ENCODE assay signal across 12 mouse cellular contexts in the genomic region with DNA sequence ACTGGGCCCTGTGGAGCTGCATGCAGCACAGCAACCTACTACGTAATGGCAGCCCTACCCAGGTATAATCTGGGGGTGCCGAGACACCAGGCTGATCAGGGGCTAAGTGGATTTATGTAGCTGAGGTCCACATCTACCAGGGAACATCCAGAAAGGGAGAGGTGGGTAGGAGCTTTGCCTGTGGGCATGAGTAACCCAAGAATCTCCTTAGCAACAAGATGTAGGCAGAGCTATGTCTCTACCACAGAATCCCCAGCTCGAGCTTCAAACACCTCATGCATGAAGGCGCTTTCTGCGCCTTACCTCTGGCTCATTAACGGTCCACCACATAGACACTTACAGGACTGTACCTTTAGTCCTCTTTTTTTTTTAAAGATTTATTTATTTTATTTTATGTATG. TPM values are rescaled to one million over a fixed set of nuclear protein-coding genes. Genes with fewer than 3 reads are reported as not detected.
DNase-seq lines count a peak whose midpoint lies in the region; ATAC-seq and TF ChIP-seq lines count a peak whose summit lies in the region.
"Had no signal": no experiment of that assay in that cellular context is flagged by ENCODE, and none has a peak within 500 bp of the region (broad histone marks: within the 10 kb centered on the region; RNA-seq: fewer than 3 reads in every experiment).

No protein-coding gene starts in this region.

- 87% methylated on average over 6 of the region's 6 CpGs for WGBS in heart, embryonic 14.5 days
- WGBS in midbrain, embryonic 10.5 days: 82% methylated on average over 6 of the region's 6 CpGs
- WGBS in midbrain, embryonic 13.5 days: 85% methylated on average over 6 of the region's 6 CpGs
- WGBS in hindbrain, embryonic 15.5 days: 85% methylated on average over 6 of the region's 6 CpGs
- WGBS in stomach, embryonic 14.5 days: 79% methylated on average over 6 of the region's 6 CpGs
- 93% methylated on average over 6 of the region's 6 CpGs for WGBS in thymus, adult 2 months

- no peaks in the 10 kb centered on the region for H3K27me3 ChIP-seq in heart, embryonic 14.5 days (ENCODE audit: control insufficient read depth, insufficient read depth, low read length)
- no peaks in the 10 kb centered on the region for H3K27me3 ChIP-seq in midbrain, embryonic 10.5 days (ENCODE audit: low read depth, poor library complexity, severe bottlenecking)
- H3K27me3 ChIP-seq in midbrain, embryonic 13.5 days: no peaks in the 10 kb centered on the region
- H3K27me3 ChIP-seq in hindbrain, embryonic 15.5 days: no peaks in the 10 kb centered on the region
- no peaks in the 10 kb centered on the region for H3K27me3 ChIP-seq in stomach, embryonic 14.5 days (ENCODE audit: control insufficient read depth, insufficient read depth, low read length)
- no peaks in the 10 kb centered on the region for H3K27me3 ChIP-seq in thymus, adult 2 months (ENCODE audit: control insufficient read depth, insufficient read depth, low read length)
- H3K27me3 ChIP-seq: forebrain, embryonic 13.5 days had no signal

- no peak overlapping the region for H3K4me3 ChIP-seq in heart, embryonic 14.5 days (ENCODE audit: control insufficient read depth in 1 of 2, insufficient read depth in 1 of 2, low read depth in 1 of 2, low read length in 2 of 2)
- no peak overlapping the region for H3K4me3 ChIP-seq in midbrain, embryonic 10.5 days
- no peak overlapping the region for H3K4me3 ChIP-seq in midbrain, embryonic 13.5 days (replicated peaks)
- no peak overlapping the region for H3K4me3 ChIP-seq in hindbrain, embryonic 15.5 days
- no peak overlapping the region for H3K4me3 ChIP-seq in stomach, embryonic 14.5 days (ENCODE audit: low read depth, low read length)
- H3K4me3 ChIP-seq in thymus, adult 2 months (ENCODE audit: control insufficient read depth, insufficient read depth, low read length): no peak overlapping the region
- H3K4me3 ChIP-seq: forebrain, embryonic 13.5 days had no signal

- peaks cover 15 to 26% of the 10 kb centered on the region in 2 experiments for H3K4me1 ChIP-seq in heart, embryonic 14.5 days (ENCODE audit: control insufficient read depth in 2 of 2, insufficient read depth in 2 of 2, low read length in 2 of 2)
- H3K4me1 ChIP-seq in midbrain, embryonic 10.5 days: peaks cover 17% of the 10 kb centered on the region
- H3K4me1 ChIP-seq in midbrain, embryonic 13.5 days (replicated peaks): peaks cover 18% of the 10 kb centered on the region
- H3K4me1 ChIP-seq in hindbrain, embryonic 15.5 days (replicated peaks): 0 out of 2 replicates have a peak, but pooled peaks cover 10% of the 10 kb centered on the region
- 0 out of 2 replicates have a peak, but pooled peaks cover 8% of the 10 kb centered on the region for H3K4me1 ChIP-seq in stomach, embryonic 14.5 days (ENCODE audit: control insufficient read depth, insufficient read depth, low read length)
- no peaks in the 10 kb centered on the region for H3K4me1 ChIP-seq in thymus, adult 2 months (replicated peaks; ENCODE audit: control insufficient read depth, insufficient read depth, low read length)

- peaks cover 31% of the 10 kb centered on the region for H3K36me3 ChIP-seq in heart, embryonic 14.5 days (ENCODE audit: control insufficient read depth, insufficient read depth, low read length)
- peaks cover 34% of the 10 kb centered on the region for H3K36me3 ChIP-seq in midbrain, embryonic 10.5 days
- peaks cover 16% of the 10 kb centered on the region for H3K36me3 ChIP-seq in midbrain, embryonic 13.5 days
- no peaks in the 10 kb centered on the region for H3K36me3 ChIP-seq in hindbrain, embryonic 15.5 days
- peaks cover 7% of the 10 kb centered on the region; the same call in 1 of the 2 replicates for H3K36me3 ChIP-seq in stomach, embryonic 14.5 days (ENCODE audit: control insufficient read depth, insufficient read depth, low read length)
- H3K36me3 ChIP-seq in thymus, adult 2 months (ENCODE audit: control insufficient read depth, insufficient read depth, low read length): no peaks in the 10 kb centered on the region

- TF ChIP-seq CTCF in thymus, adult 2 months (IDR thresholded peaks at IDR 0.05; ENCODE audit: borderline replicate concordance, control insufficient read depth, extremely low read depth, insufficient read depth, low read length, poor library complexity): no peak

- H3K9me3 ChIP-seq in heart, embryonic 14.5 days (ENCODE audit: control insufficient read depth, low read length): no peaks in the 10 kb centered on the region
- H3K9me3 ChIP-seq in midbrain, embryonic 10.5 days (replicated peaks): no peaks in the 10 kb centered on the region
- H3K9me3 ChIP-seq in midbrain, embryonic 13.5 days: no peaks in the 10 kb centered on the region
- H3K9me3 ChIP-seq in hindbrain, embryonic 15.5 days: no peaks in the 10 kb centered on the region
- no peaks in the 10 kb centered on the region for H3K9me3 ChIP-seq in stomach, embryonic 14.5 days (ENCODE audit: control insufficient read depth, low read depth, low read length)
- H3K9me3 ChIP-seq: forebrain, embryonic 13.5 days had no signal

- TF ChIP-seq POLR2A in thymus, adult 2 months (IDR thresholded peaks at IDR 0.05; ENCODE audit: control insufficient read depth, extremely low read depth, insufficient read depth, low read length, poor library complexity): no peak

- no peak for DNase-seq in heart, postnatal 14 days
- DNase-seq in midbrain, embryonic 10.5 days (ENCODE audit: low spot score): no peak
- no peak for DNase-seq in thymus, adult 2 months
- no peak for DNase-seq in cerebellum, postnatal 4 days (ENCODE audit: low spot score in 2 of 2)
- DNase-seq: cerebellum, postnatal 25 days; lung, adult 2 months had no signal

- intact Hi-C loops in heart, postnatal 14 days (cut with DNase I): no loop called here

- ATAC-seq in heart, embryonic 14.5 days (ENCODE audit: insufficient number of reproducible peaks, insufficient read depth, low FRiP score, low read depth): no peak
- no peak for ATAC-seq in midbrain, embryonic 13.5 days
- no peak for ATAC-seq in hindbrain, embryonic 15.5 days (ENCODE audit: low FRiP score, low read depth)
- no peak for ATAC-seq in stomach, embryonic 14.5 days (ENCODE audit: insufficient number of reproducible peaks, insufficient read depth, low FRiP score, low read depth)
- ATAC-seq: forebrain, embryonic 13.5 days had no signal

- H3K4me2 ChIP-seq in heart, embryonic 14.5 days (ENCODE audit: low read length): no peak overlapping the region
- no peak overlapping the region for H3K4me2 ChIP-seq in midbrain, embryonic 13.5 days (replicated peaks)
- no peak overlapping the region for H3K4me2 ChIP-seq in hindbrain, embryonic 15.5 days
- H3K4me2 ChIP-seq in stomach, embryonic 14.5 days (replicated peaks; ENCODE audit: low read depth, low read length): no peak overlapping the region
- H3K4me2 ChIP-seq: forebrain, embryonic 13.5 days had no signal

- H3K9ac ChIP-seq in heart, embryonic 14.5 days (ENCODE audit: low read length): peak overlapping the region; percentile 9
- H3K9ac ChIP-seq in midbrain, embryonic 13.5 days (replicated peaks): no peak overlapping the region
- H3K9ac ChIP-seq in hindbrain, embryonic 15.5 days: no peak overlapping the region
- no peak overlapping the region for H3K9ac ChIP-seq in stomach, embryonic 14.5 days (replicated peaks; ENCODE audit: low read depth, low read length)
- H3K9ac ChIP-seq: forebrain, embryonic 13.5 days had no signal

- H3K27ac ChIP-seq in heart, embryonic 14.5 days (replicated peaks in 1 of 2; ENCODE audit: control insufficient read depth in 1 of 2, insufficient read depth in 1 of 2, low read depth in 2 of 2, low read length in 2 of 2): peak overlapping the region; percentile 69 to 73; a peak in 3 of 4 replicates
- H3K27ac ChIP-seq in midbrain, embryonic 10.5 days (replicated peaks): peak overlapping the region; percentile 33; the same call in 1 of the 2 replicates
- H3K27ac ChIP-seq in midbrain, embryonic 13.5 days: no peak overlapping the region
- H3K27ac ChIP-seq in hindbrain, embryonic 15.5 days (replicated peaks): 0 out of 2 replicates have a peak overlapping the region, but pooled peaks have one; percentile 15
- H3K27ac ChIP-seq in stomach, embryonic 14.5 days (ENCODE audit: low read length): peak overlapping the region; percentile 66; the same call in 1 of the 2 replicates
- no peak overlapping the region for H3K27ac ChIP-seq in thymus, adult 2 months (ENCODE audit: control insufficient read depth, insufficient read depth, low read length)
- H3K27ac ChIP-seq: forebrain, embryonic 13.5 days; kidney, postnatal 0 days had no signal

RNA-seq across cellular contexts. Expression of gene Ptk7, which starts 34.0 kb away (rescaled TPM):
- polyA plus RNA-seq in heart, embryonic 14.5 days (2014; fragmentation: Nextera tagmentation; extraction: Ambion mirVana): 12.8 and 21.3 TPM in 2 replicates
- 1 to 10 TPM; 9.1 to 9.2 TPM for total RNA-seq in heart, postnatal 14 days (2021)
- 65.3 and 68.4 TPM in 2 replicates for polyA plus RNA-seq in midbrain, embryonic 10.5 days (2016; fragmentation: Nextera tagmentation; extraction: Ambion mirVana)
- 33.4 and 37.5 TPM in 2 replicates for polyA plus RNA-seq in midbrain, embryonic 13.5 days (2015; fragmentation: Nextera tagmentation; extraction: Ambion mirVana)
- polyA plus RNA-seq in hindbrain, embryonic 15.5 days (2015; fragmentation: Nextera tagmentation; extraction: Ambion mirVana): 32.8 and 34.1 TPM in 2 replicates
- 37.6 and 45.2 TPM in 2 replicates for polyA plus RNA-seq in stomach, embryonic 14.5 days (2014; fragmentation: Nextera tagmentation; extraction: Ambion mirVana)
- polyA plus RNA-seq in thymus, adult 2 months (2012; rRNA removed): 11.9 and 15.8 TPM in 2 replicates

RNA-seq across cellular contexts. Expression of gene Srf, which starts 39.4 kb away (rescaled TPM):
- polyA plus RNA-seq in heart, embryonic 14.5 days (2014; fragmentation: Nextera tagmentation; extraction: Ambion mirVana): 15.6 and 17.8 TPM in 2 replicates
- 100 to 1,000 TPM in 1 of 2 experiments, 10 to 100 TPM in 1; 93.0 to 109 TPM for total RNA-seq in heart, postnatal 14 days (2021)
- 5.0 and 6.5 TPM in 2 replicates for polyA plus RNA-seq in midbrain, embryonic 10.5 days (2016; fragmentation: Nextera tagmentation; extraction: Ambion mirVana)
- 4.1 and 6.0 TPM in 2 replicates for polyA plus RNA-seq in midbrain, embryonic 13.5 days (2015; fragmentation: Nextera tagmentation; extraction: Ambion mirVana)
- 2.7 and 4.5 TPM in 2 replicates for polyA plus RNA-seq in hindbrain, embryonic 15.5 days (2015; fragmentation: Nextera tagmentation; extraction: Ambion mirVana)
- 12.2 and 15.7 TPM in 2 replicates for polyA plus RNA-seq in stomach, embryonic 14.5 days (2014; fragmentation: Nextera tagmentation; extraction: Ambion mirVana)
- polyA plus RNA-seq in thymus, adult 2 months (2012; rRNA removed): 297 and 310 TPM in 2 replicates

RNA-seq across cellular contexts. Expression of gene Cul9, which starts 49.1 kb away (rescaled TPM):
- 4.6 and 5.1 TPM in 2 replicates for polyA plus RNA-seq in heart, embryonic 14.5 days (2014; fragmentation: Nextera tagmentation; extraction: Ambion mirVana)
- 10 to 100 TPM; 17.0 to 18.2 TPM for total RNA-seq in heart, postnatal 14 days (2021)
- 4.4 and 6.3 TPM in 2 replicates for polyA plus RNA-seq in midbrain, embryonic 10.5 days (2016; fragmentation: Nextera tagmentation; extraction: Ambion mirVana)
- 18.7 and 20.3 TPM in 2 replicates for polyA plus RNA-seq in midbrain, embryonic 13.5 days (2015; fragmentation: Nextera tagmentation; extraction: Ambion mirVana)
- polyA plus RNA-seq in hindbrain, embryonic 15.5 days (2015; fragmentation: Nextera tagmentation; extraction: Ambion mirVana): 21.0 and 26.5 TPM in 2 replicates
- 3.6 and 5.6 TPM in 2 replicates for polyA plus RNA-seq in stomach, embryonic 14.5 days (2014; fragmentation: Nextera tagmentation; extraction: Ambion mirVana)
- 21.8 and 22.0 TPM in 2 replicates for polyA plus RNA-seq in thymus, adult 2 months (2012; rRNA removed)

RNA-seq across cellular contexts. Expression of gene Klc4, which starts 50.5 kb away (rescaled TPM):
- polyA plus RNA-seq in heart, embryonic 14.5 days (2014; fragmentation: Nextera tagmentation; extraction: Ambion mirVana): 20.3 and 21.4 TPM in 2 replicates
- 10 to 100 TPM; 24.5 to 25.3 TPM for total RNA-seq in heart, postnatal 14 days (2021)
- 33.0 and 40.3 TPM in 2 replicates for polyA plus RNA-seq in midbrain, embryonic 10.5 days (2016; fragmentation: Nextera tagmentation; extraction: Ambion mirVana)
- 49.1 and 54.1 TPM in 2 replicates for polyA plus RNA-seq in midbrain, embryonic 13.5 days (2015; fragmentation: Nextera tagmentation; extraction: Ambion mirVana)
- 33.9 and 35.9 TPM in 2 replicates for polyA plus RNA-seq in hindbrain, embryonic 15.5 days (2015; fragmentation: Nextera tagmentation; extraction: Ambion mirVana)
- 31.0 and 32.3 TPM in 2 replicates for polyA plus RNA-seq in stomach, embryonic 14.5 days (2014; fragmentation: Nextera tagmentation; extraction: Ambion mirVana)
- 22.6 and 24.0 TPM in 2 replicates for polyA plus RNA-seq in thymus, adult 2 months (2012; rRNA removed)

RNA-seq across cellular contexts. Expression of gene Mrpl2, which starts 50.7 kb away (rescaled TPM):
- 116 and 122 TPM in 2 replicates for polyA plus RNA-seq in heart, embryonic 14.5 days (2014; fragmentation: Nextera tagmentation; extraction: Ambion mirVana)
- total RNA-seq in heart, postnatal 14 days (2021): 100 to 1,000 TPM; 106 to 121 TPM
- 126 and 129 TPM in 2 replicates for polyA plus RNA-seq in midbrain, embryonic 10.5 days (2016; fragmentation: Nextera tagmentation; extraction: Ambion mirVana)
- 75.1 and 89.5 TPM in 2 replicates for polyA plus RNA-seq in midbrain, embryonic 13.5 days (2015; fragmentation: Nextera tagmentation; extraction: Ambion mirVana)
- 64.3 TPM in 2 replicates for polyA plus RNA-seq in hindbrain, embryonic 15.5 days (2015; fragmentation: Nextera tagmentation; extraction: Ambion mirVana)
- polyA plus RNA-seq in stomach, embryonic 14.5 days (2014; fragmentation: Nextera tagmentation; extraction: Ambion mirVana): 99.2 and 104 TPM in 2 replicates
- polyA plus RNA-seq in thymus, adult 2 months (2012; rRNA removed): 68.3 and 91.0 TPM in 2 replicates

Comparison
In these comparisons a context has a peak if more than half of its experiments do, and no peak if none do; other contexts are left out.
1. H3K27ac ChIP-seq: peak in heart, embryonic 14.5 days (2 of 2), midbrain, embryonic 10.5 days (single experiment), hindbrain, embryonic 15.5 days (single experiment) and stomach, embryonic 14.5 days (single experiment); none in midbrain, embryonic 13.5 days (single experiment) and thymus, adult 2 months (single experiment).
2. RNA of gene Srf, which starts 39.4 kb away (polyA plus RNA-seq): 297 to 310 TPM in thymus, adult 2 months; 15.6 to 17.8 TPM in heart, embryonic 14.5 days, 12.2 to 15.7 TPM in stomach, embryonic 14.5 days, 4.1 to 6.0 TPM in midbrain, embryonic 13.5 days, 5.0 to 6.5 TPM in midbrain, embryonic 10.5 days and 2.7 to 4.5 TPM in hindbrain, embryonic 15.5 days; every median in the first group is over 10 times any median in the second.